Mouse (Mus musculus) erythroblast, embryonic 14.5 days (primary cell): ENCODE data around the gene Macrod2.

Experiments
- GATA1 ChIP-seq: IDR thresholded peaks from 2 replicates; pipeline ENCODE4 v1.6.1; 2012; ENCODE audit warnings: low read length, inconsistent platforms, mixed read lengths
- TAL1 ChIP-seq: IDR thresholded peaks from 3 replicates; pipeline ENCODE4 v1.6.1; 2012; ENCODE audit warnings: low read length, inconsistent platforms, mixed read lengths

DNA sequence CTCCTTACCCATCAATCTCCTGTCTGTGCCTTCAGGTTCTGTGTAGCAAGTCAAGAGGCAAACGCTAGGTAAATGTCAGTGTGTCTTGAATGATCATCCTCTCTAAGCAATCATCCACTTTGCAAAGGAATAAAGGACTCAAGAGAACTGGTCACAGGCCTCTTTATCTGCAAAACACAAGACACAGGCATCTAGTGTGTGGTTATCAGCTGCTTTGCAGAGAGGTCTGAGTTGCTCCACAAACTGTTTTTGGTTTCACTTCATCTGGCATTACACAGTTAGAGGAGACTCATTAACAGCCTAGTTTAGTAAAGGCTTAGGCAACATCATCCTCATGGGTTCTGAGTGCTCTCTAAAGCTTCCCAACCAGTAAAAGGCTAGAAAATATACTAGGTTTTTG, 2004.4 kb downstream of the Macrod2 start:
- TF ChIP-seq GATA1 = peak; percentile 44; the same call in 1 of the 2 replicates
- TF ChIP-seq TAL1 = peak; percentile 71
